Mouse (Mus musculus) stomach, embryonic 14.5 days (tissue): Measurements from ENCODE around the gene Cplx1. TPM values are rescaled to one million over a fixed set of nuclear protein-coding genes. Genes with fewer than 3 reads are reported as not detected.

Source experiments
- ATAC-seq: fragments of 200-750 bp; cut with Nextera tagmentation; 2 replicates; pipeline ENCODE4 v1.8.0; 2017; ENCODE audit warnings: low read depth, moderate TSS enrichment; ENCODE audit not compliant: insufficient number of reproducible peaks, insufficient read depth, low FRiP score
- H3K27ac ChIP-seq: fragments of 300-500 bp; sonication (generic); 2 replicates; pipeline ENCODE4 v1.5.1; 2014; ENCODE audit warnings: mild to moderate bottlenecking, low read length, moderate library complexity, mixed read lengths
- H3K27me3 ChIP-seq: fragments of 300-500 bp; sonication (generic); 2 replicates; pipeline ENCODE4 v1.6.1; 2014; ENCODE audit warnings: low read length, control low read depth, mixed read lengths; ENCODE audit not compliant: control insufficient read depth, insufficient read depth
- H3K36me3 ChIP-seq: fragments of 300-500 bp; sonication (generic); 2 replicates; pipeline ENCODE4 v1.6.1; 2014; ENCODE audit warnings: mild to moderate bottlenecking, control low read depth, low read length, moderate library complexity, mixed read lengths; ENCODE audit not compliant: control insufficient read depth, insufficient read depth
- H3K4me1 ChIP-seq: fragments of 300-500 bp; sonication (generic); 2 replicates; pipeline ENCODE4 v1.6.1; 2014; ENCODE audit warnings: low read length, control low read depth, mixed read lengths; ENCODE audit not compliant: control insufficient read depth, insufficient read depth
- H3K4me2 ChIP-seq: fragments of 300-500 bp; sonication (generic); replicated peaks from 2 replicates; pipeline ENCODE4 v1.6.1; 2014; ENCODE audit warnings: low read depth, low read length, control low read depth
- H3K4me3 ChIP-seq: fragments of 300-500 bp; sonication (generic); 2 replicates; pipeline ENCODE4 v1.5.1; 2014; ENCODE audit warnings: low read depth, low read length, control low read depth
- H3K9ac ChIP-seq: fragments of 300-500 bp; sonication (generic); replicated peaks from 2 replicates; pipeline ENCODE4 v1.6.1; 2014; ENCODE audit warnings: low read depth, mild to moderate bottlenecking, control low read depth, low read length, moderate library complexity, mixed read lengths
- H3K9me3 ChIP-seq: fragments of 300-500 bp; sonication (generic); 2 replicates; pipeline ENCODE4 v1.6.1; 2016; ENCODE audit warnings: low read depth, low read length, control low read depth; ENCODE audit not compliant: control insufficient read depth
- WGBS: fragments of 180-500 bp; shearing (Covaris S2); extraction: QIAGEN DNeasy Blood & Tissue Kit; methylation state at CpG from one replicate; pipeline ENCODE4 v1.1.7; 2014; 5-methylcytosine and 5-hydroxymethylcytosine counted together
- polyA plus RNA-seq: library from polyadenylated mRNA; unstranded; fragments of >200 nt; fragmentation: Nextera tagmentation; extraction: Ambion mirVana; gene quantifications from 2 replicates; pipeline ENCODE4 v1.2.1, GENCODE M21; 2014

The Cplx1 gene
- 4.2 and 4.7 TPM in 2 replicates for polyA plus RNA-seq

- H3K4me3 ChIP-seq, result peak within 1 kb of the TSS; percentile 25; the same call in 1 of the 2 replicates
- no peak within 1 kb of the TSS for H3K27ac ChIP-seq
- peak; percentile 66 for ATAC-seq
- no peak within 1 kb of the TSS for H3K9ac ChIP-seq
- H3K4me2 ChIP-seq, result peak within 1 kb of the TSS; percentile 56
- H3K36me3 ChIP-seq, result no peaks in the 10 kb centered on the region
- 0% methylated on average over 51 of the region's 56 CpGs for WGBS
- peaks cover 8% of the 10 kb centered on the region; the same call in 1 of the 2 replicates for H3K4me1 ChIP-seq
- no peaks in the 10 kb centered on the region for H3K9me3 ChIP-seq
- peaks cover 18% of the 10 kb centered on the region; the same call in 1 of the 2 replicates for H3K27me3 ChIP-seq
These were observed at the start of gene Cplx1 for GRCm38 (mm10) chr5:108549489-108550206. Gene Cplx1 (minus strand): TSS chr5:108550024.

- Histone ChIP-seq H3K27ac (no peak overlapping the region), H3K9ac (no peak overlapping the region), H3K9me3 (no peaks in the 10 kb centered on the region), H3K36me3 (peaks cover 73% of the 10 kb centered on the region), H3K4me3 (no peak overlapping the region), H3K4me2 (no peak overlapping the region), H3K27me3 (no peaks in the 10 kb centered on the region), H3K4me1 (no peaks in the 10 kb centered on the region)
- no peak for ATAC-seq
- 87% methylated on average over 3 of the region's 3 CpGs for WGBS
These were observed 31.6 kb upstream of the Cplx1 start for GRCm38 (mm10) chr5:108581361-108581891.

GRCm38 (mm10) chr5:108573054-108573453 is 23.2 kb upstream of the Cplx1 start:
- ATAC-seq, result no peak
- Histone ChIP-seq H3K4me3 (no peak overlapping the region), H3K27ac (no peak overlapping the region), H3K27me3 (no peaks in the 10 kb centered on the region), H3K36me3 (peaks cover 71% of the 10 kb centered on the region), H3K4me1 (no peaks in the 10 kb centered on the region), H3K9ac (no peak overlapping the region), H3K9me3 (no peaks in the 10 kb centered on the region), H3K4me2 (no peak overlapping the region)
- WGBS, result 94% methylated on average over 6 of the region's 6 CpGs

GRCm38 (mm10) chr5:108570991-108571390 is 21.2 kb upstream of the Cplx1 start:
- Histone ChIP-seq H3K27ac (no peak overlapping the region), H3K9me3 (no peaks in the 10 kb centered on the region), H3K4me3 (no peak overlapping the region), H3K4me2 (no peak overlapping the region), H3K27me3 (no peaks in the 10 kb centered on the region), H3K9ac (no peak overlapping the region), H3K4me1 (no peaks in the 10 kb centered on the region), H3K36me3 (peaks cover 54% of the 10 kb centered on the region)
- ATAC-seq, result no peak
- WGBS, result 81% methylated on average over 1 of the region's 1 CpGs

- peaks cover 37% of the 10 kb centered on the region for H3K36me3 ChIP-seq
- no peak overlapping the region for H3K4me3 ChIP-seq
- no peaks in the 10 kb centered on the region for H3K9me3 ChIP-seq
- no peak overlapping the region for H3K27ac ChIP-seq
- H3K4me2 ChIP-seq, result no peak overlapping the region
- 92% methylated on average over 2 of the region's 2 CpGs for WGBS
- no peaks in the 10 kb centered on the region for H3K27me3 ChIP-seq
- ATAC-seq, result no peak
- H3K4me1 ChIP-seq, result no peaks in the 10 kb centered on the region
- H3K9ac ChIP-seq, result no peak overlapping the region
These were observed 17.3 kb upstream of the Cplx1 start for GRCm38 (mm10) chr5:108567104-108567503.

GRCm38 (mm10) chr5:108566523-108566922 is 16.7 kb upstream of the Cplx1 start:
- 87% methylated on average over 4 of the region's 4 CpGs for WGBS
- Histone ChIP-seq H3K4me2 (no peak overlapping the region), H3K27ac (no peak overlapping the region), H3K9ac (no peak overlapping the region), H3K4me3 (no peak overlapping the region), H3K36me3 (peaks cover 31% of the 10 kb centered on the region), H3K9me3 (no peaks in the 10 kb centered on the region), H3K4me1 (no peaks in the 10 kb centered on the region), H3K27me3 (no peaks in the 10 kb centered on the region)
- ATAC-seq, result no peak

GRCm38 (mm10) chr5:108565381-108565780 is 15.6 kb upstream of the Cplx1 start:
- H3K4me1 ChIP-seq, result no peaks in the 10 kb centered on the region
- peaks cover 20% of the 10 kb centered on the region for H3K36me3 ChIP-seq
- no peak overlapping the region for H3K4me3 ChIP-seq
- ATAC-seq, result no peak
- 89% methylated on average over 2 of the region's 2 CpGs for WGBS
- no peak overlapping the region for H3K9ac ChIP-seq
- H3K27ac ChIP-seq, result no peak overlapping the region
- no peaks in the 10 kb centered on the region for H3K9me3 ChIP-seq
- no peaks in the 10 kb centered on the region for H3K27me3 ChIP-seq
- no peak overlapping the region for H3K4me2 ChIP-seq

- Histone ChIP-seq H3K36me3 (peaks cover 10% of the 10 kb centered on the region), H3K9ac (no peak overlapping the region), H3K27me3 (no peaks in the 10 kb centered on the region), H3K4me2 (no peak overlapping the region), H3K4me1 (no peaks in the 10 kb centered on the region), H3K9me3 (no peaks in the 10 kb centered on the region), H3K4me3 (no peak overlapping the region), H3K27ac (no peak overlapping the region)
- no peak for ATAC-seq
- WGBS, result 72% methylated on average over 3 of the region's 3 CpGs
These were observed 14.5 kb upstream of the Cplx1 start for GRCm38 (mm10) chr5:108564346-108564745.
